Mouse (Mus musculus) megakaryocyte, embryonic 14.5 days (primary cell): ENCODE measurements around the gene Car5b.

Source experiments
- FLI1 ChIP-seq: IDR thresholded peaks from 2 replicates; pipeline ENCODE4 v1.6.1; 2012; ENCODE audit warnings: low read length, inconsistent platforms, mixed read lengths
- GATA1 ChIP-seq: IDR thresholded peaks from 3 replicates; pipeline ENCODE4 v1.6.1; 2012; ENCODE audit warnings: mixed read lengths, low read length, inconsistent platforms, borderline replicate concordance

GRCm38 (mm10) chrX:164004809-164005208, 23.0 kb downstream of the Car5b start:
- TF ChIP-seq GATA1, result no peak
- no peak for TF ChIP-seq FLI1
